Mouse (Mus musculus) megakaryocyte, embryonic 14.5 days (primary cell): ENCODE measurements at regions not wholly inside any gene's neighbourhood (a gene's known extent, or its start where the extent isn't known, plus 50 kb on each side); places are given as distances from the start of the nearest gene placed in this dataset.

Experiments used
- FLI1 ChIP-seq: IDR thresholded peaks from 2 replicates; pipeline ENCODE4 v1.6.1; 2012; ENCODE audit warnings: low read length, inconsistent platforms, mixed read lengths
- GATA1 ChIP-seq: IDR thresholded peaks from 3 replicates; pipeline ENCODE4 v1.6.1; 2012; ENCODE audit warnings: mixed read lengths, low read length, inconsistent platforms, borderline replicate concordance

GRCm38 (mm10) chr12:110334609-110335008 is 55.7 kb downstream of the Dio3 start:
- TF ChIP-seq GATA1 (no peak), FLI1 (no peak)
